7 mouse cellular contexts compared by ENCODE assay signal in the genomic region with DNA sequence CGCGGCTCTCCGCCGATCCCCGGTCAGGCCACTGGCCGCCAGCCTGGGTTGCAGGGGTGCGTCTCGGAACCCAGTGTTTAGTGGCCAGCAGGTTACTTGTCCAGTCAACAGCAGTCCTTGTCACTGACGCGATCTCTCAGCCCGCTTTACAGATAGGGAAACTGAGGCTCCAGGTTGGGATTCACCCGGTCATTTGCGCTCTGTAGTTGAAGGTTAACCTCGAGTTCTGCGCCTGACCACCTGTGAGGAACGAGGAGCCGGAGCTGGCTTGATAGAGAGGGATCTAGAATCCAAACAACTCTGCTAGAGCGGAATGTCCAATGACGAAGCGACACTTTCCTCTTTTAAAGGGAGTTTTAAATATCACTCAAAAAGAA. TPM values are rescaled to one million over a fixed set of nuclear protein-coding genes. Genes with fewer than 3 reads are reported as not detected.
DNase-seq lines count a peak whose midpoint lies in the region; ATAC-seq and TF ChIP-seq lines count a peak whose summit lies in the region.

A gene (minus strand): TSS at position 321 of the 377 bp plus-strand sequence.

- no peaks in the 10 kb centered on the region; a peak in 2 of 4 replicates for H3K4me1 ChIP-seq in ES-E14 (ENCODE audit: control insufficient read depth in 2 of 2, insufficient read depth in 2 of 2, low read length in 2 of 2, poor library complexity in 1 of 2)
- peaks cover 25% of the 10 kb centered on the region for H3K4me1 ChIP-seq in forebrain, embryonic 10.5 days
- H3K4me1 ChIP-seq in limb, embryonic 13.5 days = peaks cover 29% of the 10 kb centered on the region
- H3K4me1 ChIP-seq in small intestine, adult 2 months (ENCODE audit: control insufficient read depth, insufficient read depth, insufficient read length, low read length) = peaks cover 5% of the 10 kb centered on the region; the same call in 1 of the 2 replicates

- in situ Hi-C loops in ES-E14 (cut with MboI; ENCODE audit: low sequenced_read_pairs in 2 of 2, unreplicated experiment in 2 of 2) = no loop called here

- H3K27me3 ChIP-seq in forebrain, embryonic 10.5 days (ENCODE audit: poor library complexity, severe bottlenecking) = no peaks in the 10 kb centered on the region
- H3K27me3 ChIP-seq in limb, embryonic 13.5 days = no peaks in the 10 kb centered on the region
- no peaks in the 10 kb centered on the region for H3K27me3 ChIP-seq in small intestine, adult 2 months (ENCODE audit: control insufficient read depth, insufficient read depth, low read length)

- H3K9me3 ChIP-seq in ES-E14 (ENCODE audit: control insufficient read depth, insufficient read depth, low read depth, low read length) = no peaks in the 10 kb centered on the region
- no peaks in the 10 kb centered on the region for H3K9me3 ChIP-seq in forebrain, embryonic 10.5 days
- H3K9me3 ChIP-seq in limb, embryonic 13.5 days = no peaks in the 10 kb centered on the region

- H3K9ac ChIP-seq in ES-E14 (ENCODE audit: insufficient read depth, low read depth, low read length, poor library complexity, severe bottlenecking) = peak within 1 kb of the TSS; percentile 84
- peak within 1 kb of the TSS; percentile 88 for H3K9ac ChIP-seq in limb, embryonic 13.5 days

- peak within 1 kb of the TSS; percentile 84 to 100 for H3K4me3 ChIP-seq in ES-E14 (ENCODE audit: insufficient read depth in 1 of 2, low read depth in 1 of 2, low read length in 2 of 2, poor library complexity in 1 of 2, severe bottlenecking in 1 of 2)
- H3K4me3 ChIP-seq in forebrain, embryonic 10.5 days = peak within 1 kb of the TSS; percentile 77
- H3K4me3 ChIP-seq in limb, embryonic 13.5 days = peak within 1 kb of the TSS; percentile 89
- peak within 1 kb of the TSS; percentile 86 for H3K4me3 ChIP-seq in small intestine, adult 2 months (ENCODE audit: low read depth, low read length)

- ATAC-seq in CD4-positive, CD25-positive, alpha-beta regulatory T cell, adult 4 months = no peak
- no peak for ATAC-seq in limb, embryonic 13.5 days (ENCODE audit: low FRiP score, low read depth)

- 20% methylated on average over 20 of the region's 20 CpGs for WGBS in forebrain, embryonic 10.5 days
- WGBS in limb, embryonic 13.5 days = 20% methylated on average over 20 of the region's 20 CpGs
- WGBS in small intestine, adult 2 months = 14% methylated on average over 20 of the region's 20 CpGs

- no peak for DNase-seq in ES-E14 (ENCODE audit: low read depth, low spot score)
- no peak for DNase-seq in forebrain, embryonic 10.5 days (ENCODE audit: extremely low spot score, low spot score)
- no peak for DNase-seq in heart, postnatal 4 days
- no peak for DNase-seq in cerebellum, postnatal 14 days

- H3K36me3 ChIP-seq in ES-E14 (ENCODE audit: control insufficient read depth, insufficient read depth, low read length, poor library complexity, severe bottlenecking) = no peaks in the 10 kb centered on the region
- H3K36me3 ChIP-seq in forebrain, embryonic 10.5 days (replicated peaks) = peaks cover 5% of the 10 kb centered on the region
- H3K36me3 ChIP-seq in limb, embryonic 13.5 days = peaks cover 1% of the 10 kb centered on the region; the same call in 1 of the 2 replicates
- H3K36me3 ChIP-seq in small intestine, adult 2 months (ENCODE audit: control insufficient read depth, insufficient read depth, low read length) = no peaks in the 10 kb centered on the region

- peak within 1 kb of the TSS; percentile 59 for H3K27ac ChIP-seq in ES-E14 (ENCODE audit: insufficient read depth, low read depth, low read length, poor library complexity, severe bottlenecking)
- H3K27ac ChIP-seq in forebrain, embryonic 10.5 days = peak within 1 kb of the TSS; percentile 99
- peak within 1 kb of the TSS; percentile 96 for H3K27ac ChIP-seq in limb, embryonic 13.5 days
- peak within 1 kb of the TSS; percentile 88 for H3K27ac ChIP-seq in small intestine, adult 2 months (ENCODE audit: insufficient read depth, low read depth, low read length)

- no peak for TF ChIP-seq CTCF in small intestine, adult 2 months (IDR thresholded peaks at IDR 0.05; ENCODE audit: extremely low read depth, insufficient read length, insufficient replicate concordance, low read depth, low read length)

- TF ChIP-seq POLR2A in small intestine, adult 2 months (IDR thresholded peaks at IDR 0.05; ENCODE audit: low read depth, low read length) = no peak

- H3K4me2 ChIP-seq in limb, embryonic 13.5 days (replicated peaks) = peak within 1 kb of the TSS; percentile 83

TF ChIP-seq in ES-E14, 5 proteins besides CTCF, POLR2A, EP300 and RAD21:
- TF ChIP-seq CHD2 (IDR thresholded peaks at IDR 0.05; ENCODE audit: low read depth, low read length) = no peak
- TF ChIP-seq MAFK (IDR thresholded peaks at IDR 0.05; ENCODE audit: insufficient read depth, low read depth, low read length) = no peak
- no peak for TF ChIP-seq ZC3H11A (IDR thresholded peaks at IDR 0.05; ENCODE audit: borderline replicate concordance, low read depth, low read length)
- TF ChIP-seq ZNF384 (IDR thresholded peaks at IDR 0.05; ENCODE audit: low read depth, low read length) = no peak
- no peak for TF ChIP-seq HCFC1 (IDR thresholded peaks at IDR 0.05; ENCODE audit: borderline replicate concordance, insufficient read depth, low read length)

RNA-seq across cellular contexts. Expression of the gene that starts here (rescaled TPM):
- polyA plus RNA-seq in CD4-positive, CD25-positive, alpha-beta regulatory T cell, adult 4 months (2017; shearing (Covaris generic)) = 10 to 100 TPM; 35.8 to 41.8 TPM
- 22.8 and 25.7 TPM in 2 replicates for total RNA-seq in ES-E14 (2012; rRNA removed)
- polyA plus RNA-seq in forebrain, embryonic 10.5 days (2016; fragmentation: Nextera tagmentation; extraction: Ambion mirVana) = 52.4 and 53.3 TPM in 2 replicates
- total RNA-seq in heart, postnatal 4 days (2021) = 10 to 100 TPM; 41.5 to 42.2 TPM
- 56.4 and 59.1 TPM in 2 replicates for polyA plus RNA-seq in limb, embryonic 13.5 days (2015; fragmentation: Nextera tagmentation; extraction: Ambion mirVana)
- 2.8 and 3.3 TPM in 2 replicates for polyA plus RNA-seq in small intestine, adult 2 months (2012; rRNA removed)
